Mouse (Mus musculus) gastrocnemius, postnatal 4 days (tissue): ENCODE measurements around the gene Nr2c2ap. TPM values are rescaled to one million over a fixed set of nuclear protein-coding genes. Genes with fewer than 3 reads are reported as not detected.

Experiments used
- DNase-seq, 2 experiments: peaks; one replicate each; pipeline ENCODE4 v3.0.0; 2021 to 2022; ENCODE audit warnings: low spot score in 2 of 2, mixed read lengths in 2 of 2
- total RNA-seq, 2 experiments: library from RNA; stranded (reverse); gene quantifications; 2 replicates each; pipeline ENCODE4 v1.2.3; 2021

The Nr2c2ap gene
- total RNA-seq, 2 experiments from 2014 or later: 8.6 to 10.3 TPM

- DNase-seq: no peak
Measured at GRCm38 (mm10) chr8:70118726-70119700, 12.1 kb upstream of the Nr2c2ap start.

- DNase-seq: peak in 1 of 2 experiments; percentile 42
Measured at GRCm38 (mm10) chr8:70120667-70121066, 10.5 kb upstream of the Nr2c2ap start, which contains the start of gene Ncan. Ncan (minus strand) TSS chr8:70120873.

GRCm38 (mm10) chr8:70122863-70123262 lies 8.3 kb upstream of the Nr2c2ap start:
- no peak for DNase-seq

DNA sequence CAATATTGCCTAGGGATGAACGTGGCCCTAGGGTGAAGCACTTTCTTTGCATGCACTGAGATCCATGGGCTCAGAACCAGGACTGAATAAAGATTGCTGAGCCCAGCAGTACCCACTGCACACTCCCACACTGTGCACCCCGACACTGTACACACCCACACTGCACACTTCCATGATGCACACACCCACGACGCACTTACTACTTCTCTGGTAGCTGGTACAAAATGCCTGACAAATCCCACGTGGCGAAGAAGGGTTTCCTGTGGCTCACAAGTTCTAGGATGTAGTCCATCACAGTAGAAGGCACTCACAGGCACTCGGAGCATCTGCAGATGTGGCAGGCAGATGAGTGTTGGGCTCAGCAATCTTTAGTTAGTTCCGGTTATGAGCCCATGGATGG lies 6.1 kb upstream of the Nr2c2ap start:
- DNase-seq: no peak

- DNase-seq: peak in 1 of 2 experiments; percentile 53
Measured at GRCm38 (mm10) chr8:70128435-70128834, 2.7 kb upstream of the Nr2c2ap start.

- DNase-seq: peak; percentile 26 to 52
Measured at GRCm38 (mm10) chr8:70129309-70129952, 1.7 kb upstream of the Nr2c2ap start.

GRCm38 (mm10) chr8:70130066-70130465 lies 1.1 kb upstream of the Nr2c2ap start:
- no peak for DNase-seq

GRCm38 (mm10) chr8:70134086-70134485 lies 3.0 kb downstream of the Nr2c2ap start:
- DNase-seq: no peak

GRCm38 (mm10) chr8:70134931-70135330 lies 3.8 kb downstream of the Nr2c2ap start:
- DNase-seq: no peak

- no peak for DNase-seq
Measured at GRCm38 (mm10) chr8:70136591-70136990, 5.5 kb downstream of the Nr2c2ap start.

DNA sequence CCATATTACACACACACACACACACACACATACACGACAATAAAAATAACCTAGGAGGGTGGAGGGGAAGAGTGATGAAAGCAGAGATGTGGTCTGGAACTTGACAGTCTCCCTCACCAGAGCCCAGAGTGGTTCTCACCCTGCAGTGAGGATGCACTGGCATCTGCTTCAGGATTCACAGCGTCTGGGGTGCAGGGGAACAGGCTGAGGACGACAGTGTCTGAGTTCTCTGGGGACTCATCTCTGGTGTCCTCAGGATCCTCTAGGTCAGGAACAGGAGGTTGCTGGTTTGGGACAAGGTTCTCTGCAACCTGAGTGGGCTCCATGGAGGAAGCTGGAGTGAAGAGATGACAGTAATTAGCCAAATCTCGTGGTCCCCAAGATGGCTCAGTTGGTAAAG lies 6.8 kb downstream of the Nr2c2ap start:
- no peak for DNase-seq

DNA sequence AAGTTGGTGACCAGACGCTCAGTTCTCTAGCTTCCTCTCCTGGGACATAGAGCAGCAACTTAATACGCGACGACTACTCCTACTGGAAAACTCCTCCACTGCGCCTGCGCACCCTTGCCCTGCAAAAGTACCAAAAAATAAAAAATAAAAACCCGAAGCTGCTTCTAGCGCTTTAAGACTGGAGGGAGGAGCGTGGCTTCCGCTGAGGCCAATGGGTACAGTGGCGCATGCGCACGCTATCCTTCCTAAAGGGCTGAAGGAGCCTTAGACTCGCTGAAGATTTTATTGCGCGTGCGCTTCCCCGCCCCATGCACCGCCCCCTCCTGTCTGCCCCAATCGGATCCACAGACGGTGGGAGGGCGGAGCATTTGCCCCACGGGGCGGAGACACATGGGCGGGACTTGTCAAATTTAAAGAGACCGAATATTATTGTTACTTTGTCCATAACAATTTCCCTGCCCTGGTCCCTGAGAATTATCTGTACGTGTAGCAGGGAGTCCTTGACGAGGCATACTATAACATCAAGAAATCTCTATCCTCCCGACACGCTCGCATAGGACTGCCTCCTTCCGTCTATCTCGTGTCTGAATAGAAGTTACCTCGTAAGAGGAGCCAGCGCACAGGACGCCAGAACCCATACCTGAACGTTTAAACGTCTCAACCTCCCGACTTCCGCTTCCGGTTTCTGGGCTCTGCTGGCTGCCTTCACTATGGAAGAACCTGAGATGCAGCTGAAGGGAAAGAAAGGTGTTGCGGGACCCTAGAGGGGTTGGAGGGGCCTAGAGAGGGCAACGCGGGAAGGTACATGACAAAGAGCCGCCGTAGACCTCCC lies 8.1 kb downstream of the Nr2c2ap start, which contains the start of the genes Rfxank, Borcs8 and Mef2b:
Gene Rfxank (minus strand): TSS at position 129 of the 832 bp plus-strand sequence.
Gene Borcs8 (plus strand): TSS at position 474 of the 832 bp plus-strand sequence.
Gene Mef2b (plus strand): TSS at position 686 of the 832 bp plus-strand sequence.
- peak; percentile 97 to 99 for DNase-seq

- DNase-seq: no peak
Measured at GRCm38 (mm10) chr8:70139981-70140380, 8.8 kb downstream of the Nr2c2ap start.

- DNase-seq: no peak
Measured at GRCm38 (mm10) chr8:70147678-70148607, 16.8 kb downstream of the Nr2c2ap start.

- no peak for DNase-seq
Measured at GRCm38 (mm10) chr8:70150158-70150557, 19.0 kb downstream of the Nr2c2ap start.

- peak; percentile 43 to 73 for DNase-seq
Measured at GRCm38 (mm10) chr8:70152537-70153257, 21.6 kb downstream of the Nr2c2ap start.

- DNase-seq: no peak
Measured at GRCm38 (mm10) chr8:70157240-70157800, 26.2 kb downstream of the Nr2c2ap start.

GRCm38 (mm10) chr8:70158069-70158853 lies 27.1 kb downstream of the Nr2c2ap start:
- peak; percentile 43 to 68 for DNase-seq
